Mouse (Mus musculus) small intestine, adult 2 months (tissue): ENCODE data around the gene Acot11.

Source experiments
- CTCF ChIP-seq: fragments of 200-500 bp; IDR thresholded peaks from 2 replicates; pipeline ENCODE4 v1.5.1; 2012; ENCODE audit warnings: low read depth, mild to moderate bottlenecking, control low read depth, inconsistent platforms, low read length, moderate library complexity, mixed read lengths; ENCODE audit not compliant: insufficient replicate concordance, insufficient read length; ENCODE audit errors: extremely low read depth
- POLR2A ChIP-seq: fragments of 200-500 bp; IDR thresholded peaks from 2 replicates; pipeline ENCODE4 v1.6.1; 2012; ENCODE audit warnings: low read depth, mild to moderate bottlenecking, control low read depth, inconsistent platforms, low read length, moderate library complexity

DNA sequence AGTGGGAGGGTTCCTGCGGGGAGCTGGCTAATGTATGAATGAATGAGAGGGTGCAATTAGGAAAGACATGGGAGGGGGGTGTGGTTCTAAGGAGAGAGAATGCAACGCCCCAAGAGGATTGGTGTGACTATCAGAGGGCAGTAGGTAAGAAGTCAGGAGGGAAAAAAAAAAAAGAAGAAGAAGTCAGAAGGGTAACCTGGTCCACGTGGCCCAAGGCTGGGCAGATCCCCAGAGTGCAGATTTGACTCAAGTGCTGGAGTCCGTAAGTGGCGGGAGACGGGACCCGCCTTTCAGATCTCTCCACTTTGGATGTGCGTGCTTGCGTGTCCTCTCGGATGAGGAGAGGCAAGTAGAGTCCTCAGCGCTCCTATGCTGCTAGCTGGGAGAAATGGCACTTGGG lies 16.2 kb downstream of the Acot11 start:
- no peak for TF ChIP-seq POLR2A
- TF ChIP-seq CTCF, result no peak
